Mouse (Mus musculus) ES-E14 (cell line): Measurements from ENCODE around the gene Lrfn2.

ENCODE experiments used
- CHD2 ChIP-seq: IDR thresholded peaks from 2 replicates; pipeline ENCODE4 v1.6.1; 2014; ENCODE audit warnings: mild to moderate bottlenecking, low read depth, low read length, inconsistent platforms
- ZC3H11A ChIP-seq: IDR thresholded peaks from 2 replicates; pipeline ENCODE4 v1.6.1; 2012; ENCODE audit warnings: low read depth, mild to moderate bottlenecking, inconsistent platforms, low read length, borderline replicate concordance

- TF ChIP-seq ZC3H11A = no peak
- TF ChIP-seq CHD2 = no peak
Observed at GRCm38 (mm10) chr17:49015368-49015767, 83.2 kb downstream of the Lrfn2 start.
